Mouse (Mus musculus) G1E (cell line): Measurements from ENCODE around the gene Mypn.

Experiments
- CTCF ChIP-seq: IDR thresholded peaks from 2 replicates; pipeline ENCODE4 v1.5.1; 2012; ENCODE audit warnings: low read depth, low read length, inconsistent platforms, mixed read lengths
- GATA1 ChIP-seq: IDR thresholded peaks from 2 replicates; pipeline ENCODE4 v1.6.1; 2012; ENCODE audit warnings: borderline replicate concordance, low read length, inconsistent platforms, mixed read lengths
- GATA2 ChIP-seq: IDR thresholded peaks from 2 replicates; pipeline ENCODE4 v1.6.1; 2012; ENCODE audit warnings: low read depth, low read length, inconsistent platforms, borderline replicate concordance
- POLR2AphosphoS5 ChIP-seq: IDR thresholded peaks from 2 replicates; pipeline ENCODE4 v1.6.1; 2012; ENCODE audit warnings: low read depth, low read length, inconsistent platforms; ENCODE audit not compliant: insufficient replicate concordance
- TAL1 ChIP-seq: conservative IDR thresholded peaks from 2 replicates; pipeline ENCODE4 v1.6.1; 2012; ENCODE audit warnings: low read depth, low read length, inconsistent platforms, mixed read lengths

- TF ChIP-seq POLR2AphosphoS5, result no peak
- no peak for TF ChIP-seq CTCF
- TF ChIP-seq TAL1, result no peak
- no peak for TF ChIP-seq GATA1
- TF ChIP-seq GATA2, result no peak
These were observed 75.5 kb downstream of the Mypn start for GRCm38 (mm10) chr10:63128256-63128655.
